Mouse (Mus musculus): ENCODE results near the gene Apoa1. TPM values are rescaled to one million over a fixed set of nuclear protein-coding genes. Genes with fewer than 3 reads are reported as not detected.

Gene Apoa1
- polyA plus RNA-seq, 1 experiment from 2014 or later, result 5.4 TPM

- DNase-seq (ENCODE audit: low spot score), result no peak
Measured at GRCm38 (mm10) chr9:46256658-46257385, 28.4 kb downstream of the Apoa1 start.

- no peak for DNase-seq (ENCODE audit: low spot score)
Measured at GRCm38 (mm10) chr9:46257546-46257945, 29.2 kb downstream of the Apoa1 start.

GRCm38 (mm10) chr9:46259111-46259510, 30.7 kb downstream of the Apoa1 start:
- no peak for DNase-seq (ENCODE audit: low spot score)

GRCm38 (mm10) chr9:46261131-46261530, 32.8 kb downstream of the Apoa1 start:
- DNase-seq (ENCODE audit: low spot score), result no peak

GRCm38 (mm10) chr9:46268343-46268873, 40.0 kb downstream of the Apoa1 start, which contains the start of gene Apoa5:
TSS of gene Apoa5 (plus strand) at chr9:46268633.
- DNase-seq (ENCODE audit: low spot score), result no peak

- DNase-seq (ENCODE audit: low spot score), result no peak
Measured at GRCm38 (mm10) chr9:46269125-46269524, 40.7 kb downstream of the Apoa1 start.

GRCm38 (mm10) chr9:46270782-46271181, 42.4 kb downstream of the Apoa1 start:
- no peak for DNase-seq (ENCODE audit: low spot score)

- peak; percentile 18 for DNase-seq (ENCODE audit: low spot score)
Measured at GRCm38 (mm10) chr9:46272070-46272469, 43.7 kb downstream of the Apoa1 start.

GRCm38 (mm10) chr9:46272677-46273454, 44.5 kb downstream of the Apoa1 start, which contains the start of gene Zpr1:
TSS of gene Zpr1 (plus strand) at chr9:46273064.
- peak; percentile 92 for DNase-seq (ENCODE audit: low spot score)

GRCm38 (mm10) chr9:46274494-46274893, 46.1 kb downstream of the Apoa1 start:
- no peak for DNase-seq (ENCODE audit: low spot score)

Other genes with a start within 250 kb of the Apoa1 start
- 110 TPM in 2 replicates for gene Pafah1b2, start 215.9 kb upstream of the Apoa1 start, polyA plus RNA-seq (2015; fragmentation: Nextera tagmentation; extraction: Ambion mirVana)
- 6.3 and 9.4 TPM in 2 replicates for gene Sik3, start 215.8 kb upstream of the Apoa1 start, polyA plus RNA-seq (2015; fragmentation: Nextera tagmentation; extraction: Ambion mirVana)
- 1.3 and 1.4 TPM in 2 replicates for gene Apoc3, start 7.1 kb downstream of the Apoa1 start, polyA plus RNA-seq (2015; fragmentation: Nextera tagmentation; extraction: Ambion mirVana)
- gene Apoa4, start 12.1 kb downstream of the Apoa1 start, polyA plus RNA-seq (2015; fragmentation: Nextera tagmentation; extraction: Ambion mirVana), result 2.9 TPM in 2 replicates
- 0.18 and 0.30 TPM in 2 replicates for gene Apoa5, start 40.1 kb downstream of the Apoa1 start, polyA plus RNA-seq (2015; fragmentation: Nextera tagmentation; extraction: Ambion mirVana)
- gene Zpr1, start 44.5 kb downstream of the Apoa1 start, polyA plus RNA-seq (2015; fragmentation: Nextera tagmentation; extraction: Ambion mirVana), result 54.9 and 58.3 TPM in 2 replicates
- 19.5 and 19.6 TPM in 2 replicates for gene Bud13, start 54.4 kb downstream of the Apoa1 start, polyA plus RNA-seq (2015; fragmentation: Nextera tagmentation; extraction: Ambion mirVana)
- not detected in 2 replicates for gene 4931429L15Rik, start 91.4 kb downstream of the Apoa1 start, polyA plus RNA-seq (2015; fragmentation: Nextera tagmentation; extraction: Ambion mirVana)

Measured in thymus, postnatal 0 days (tissue).